Mouse (Mus musculus): ENCODE measurements around the gene Nf2. TPM values are rescaled to one million over a fixed set of nuclear protein-coding genes. Genes with fewer than 3 reads are reported as not detected.

Nf2 gene
- polyA plus RNA-seq, 1 experiment from 2014 or later = 61.9 TPM

GRCm38 (mm10) chr11:4737682-4738081 lies 111.7 kb downstream of the Nf2 start:
- no peak for ATAC-seq (ENCODE audit: low FRiP score)
- Histone ChIP-seq H3K4me2 (no peak overlapping the region), H3K27me3 (replicated peaks) (peaks cover 5% of the 10 kb centered on the region; the same call in 1 of the 2 replicates), H3K4me3 (replicated peaks) (no peak overlapping the region), H3K9me3 (replicated peaks) (no peaks in the 10 kb centered on the region), H3K36me3 (no peaks in the 10 kb centered on the region), H3K27ac (replicated peaks) (no peak overlapping the region), H3K9ac (replicated peaks) (no peak overlapping the region), H3K4me1 (no peaks in the 10 kb centered on the region)
- WGBS = 53% methylated on average over 10 of the region's 10 CpGs

GRCm38 (mm10) chr11:4736355-4736754 lies 113.0 kb downstream of the Nf2 start:
- H3K9me3 ChIP-seq (replicated peaks) = no peaks in the 10 kb centered on the region
- no peak overlapping the region for H3K27ac ChIP-seq (replicated peaks)
- peaks cover 4% of the 10 kb centered on the region; the same call in 1 of the 2 replicates for H3K36me3 ChIP-seq
- no peak overlapping the region for H3K4me3 ChIP-seq (replicated peaks)
- WGBS = 46% methylated on average over 6 of the region's 6 CpGs
- no peak overlapping the region for H3K4me2 ChIP-seq
- H3K9ac ChIP-seq (replicated peaks) = no peak overlapping the region
- H3K27me3 ChIP-seq (replicated peaks) = no peaks in the 10 kb centered on the region
- ATAC-seq (ENCODE audit: low FRiP score) = no peak
- H3K4me1 ChIP-seq = no peaks in the 10 kb centered on the region

- no peak; the same call in 1 of the 2 replicates for ATAC-seq (ENCODE audit: low FRiP score)
- Histone ChIP-seq H3K9me3 (replicated peaks) (no peaks in the 10 kb centered on the region), H3K27ac (replicated peaks) (no peak overlapping the region), H3K4me3 (replicated peaks) (no peak overlapping the region), H3K4me1 (peaks cover 9% of the 10 kb centered on the region), H3K27me3 (replicated peaks) (no peaks in the 10 kb centered on the region), H3K4me2 (no peak overlapping the region), H3K36me3 (peaks cover 4% of the 10 kb centered on the region; the same call in 1 of the 2 replicates), H3K9ac (replicated peaks) (no peak overlapping the region)
- WGBS = 33% methylated on average over 12 of the region's 12 CpGs
These were observed 115.2 kb downstream of the Nf2 start for GRCm38 (mm10) chr11:4734179-4734578.

- peaks cover 4% of the 10 kb centered on the region; the same call in 1 of the 2 replicates for H3K36me3 ChIP-seq
- ATAC-seq (ENCODE audit: low FRiP score) = no peak
- no peak overlapping the region for H3K9ac ChIP-seq (replicated peaks)
- peaks cover 9% of the 10 kb centered on the region for H3K4me1 ChIP-seq
- no peak overlapping the region for H3K27ac ChIP-seq (replicated peaks)
- no peak overlapping the region for H3K4me3 ChIP-seq (replicated peaks)
- H3K4me2 ChIP-seq = no peak overlapping the region
- H3K27me3 ChIP-seq (replicated peaks) = no peaks in the 10 kb centered on the region
- H3K9me3 ChIP-seq (replicated peaks) = no peaks in the 10 kb centered on the region
- 81% methylated on average over 7 of the region's 7 CpGs for WGBS
These were observed 117.6 kb downstream of the Nf2 start for GRCm38 (mm10) chr11:4731781-4732180.

GRCm38 (mm10) chr11:4730913-4731312 lies 118.4 kb downstream of the Nf2 start:
- no peaks in the 10 kb centered on the region for H3K27me3 ChIP-seq (replicated peaks)
- ATAC-seq (ENCODE audit: low FRiP score) = no peak
- H3K27ac ChIP-seq (replicated peaks) = no peak overlapping the region
- no peak overlapping the region for H3K9ac ChIP-seq (replicated peaks)
- H3K36me3 ChIP-seq = peaks cover 9% of the 10 kb centered on the region
- peaks cover 9% of the 10 kb centered on the region for H3K4me1 ChIP-seq
- H3K4me3 ChIP-seq (replicated peaks) = no peak overlapping the region
- no peak overlapping the region for H3K4me2 ChIP-seq
- no peaks in the 10 kb centered on the region for H3K9me3 ChIP-seq (replicated peaks)
- WGBS = 76% methylated on average over 5 of the region's 5 CpGs

GRCm38 (mm10) chr11:4730096-4730495 lies 119.2 kb downstream of the Nf2 start:
- Histone ChIP-seq H3K4me3 (replicated peaks) (no peak overlapping the region), H3K9me3 (replicated peaks) (no peaks in the 10 kb centered on the region), H3K27ac (replicated peaks) (no peak overlapping the region), H3K36me3 (peaks cover 16% of the 10 kb centered on the region), H3K27me3 (replicated peaks) (no peaks in the 10 kb centered on the region), H3K4me1 (peaks cover 9% of the 10 kb centered on the region), H3K4me2 (no peak overlapping the region), H3K9ac (replicated peaks) (no peak overlapping the region)
- 85% methylated on average over 6 of the region's 6 CpGs for WGBS
- ATAC-seq (ENCODE audit: low FRiP score) = 0 out of 2 replicates have a peak, but pooled peaks have one; percentile 32

- no peak overlapping the region for H3K4me2 ChIP-seq
- no peak overlapping the region for H3K9ac ChIP-seq (replicated peaks)
- H3K27me3 ChIP-seq (replicated peaks) = no peaks in the 10 kb centered on the region
- H3K4me3 ChIP-seq (replicated peaks) = no peak overlapping the region
- ATAC-seq (ENCODE audit: low FRiP score) = no peak
- no peak overlapping the region for H3K27ac ChIP-seq (replicated peaks)
- H3K4me1 ChIP-seq = peaks cover 9% of the 10 kb centered on the region
- H3K9me3 ChIP-seq (replicated peaks) = no peaks in the 10 kb centered on the region
- H3K36me3 ChIP-seq = peaks cover 17% of the 10 kb centered on the region
- WGBS = 40% methylated on average over 12 of the region's 12 CpGs
These were observed 119.7 kb downstream of the Nf2 start for GRCm38 (mm10) chr11:4729603-4730002.

GRCm38 (mm10) chr11:4721728-4722127 lies 127.6 kb downstream of the Nf2 start:
- Histone ChIP-seq H3K27ac (replicated peaks) (no peak overlapping the region), H3K9me3 (replicated peaks) (no peaks in the 10 kb centered on the region), H3K9ac (replicated peaks) (no peak overlapping the region), H3K27me3 (replicated peaks) (no peaks in the 10 kb centered on the region), H3K4me1 (peaks cover 22% of the 10 kb centered on the region), H3K4me2 (no peak overlapping the region), H3K36me3 (peaks cover 30% of the 10 kb centered on the region), H3K4me3 (replicated peaks) (no peak overlapping the region)
- ATAC-seq (ENCODE audit: low FRiP score) = no peak
- 70% methylated on average over 8 of the region's 8 CpGs for whole genome bisulfite sequencing

- no peaks in the 10 kb centered on the region for H3K9me3 ChIP-seq (replicated peaks)
- no peak overlapping the region for H3K4me3 ChIP-seq (replicated peaks)
- no peaks in the 10 kb centered on the region for H3K27me3 ChIP-seq (replicated peaks)
- H3K27ac ChIP-seq (replicated peaks) = peak overlapping the region; percentile 37; the same call in 1 of the 2 replicates
- peaks cover 22% of the 10 kb centered on the region for H3K4me1 ChIP-seq
- H3K9ac ChIP-seq (replicated peaks) = no peak overlapping the region
- no peak overlapping the region for H3K4me2 ChIP-seq
- ATAC-seq (ENCODE audit: low FRiP score) = no peak
- peaks cover 25% of the 10 kb centered on the region for H3K36me3 ChIP-seq
- WGBS = 41% methylated on average over 7 of the region's 7 CpGs
These were observed 128.3 kb downstream of the Nf2 start for GRCm38 (mm10) chr11:4720900-4721580.

- no peak overlapping the region for H3K9ac ChIP-seq (replicated peaks)
- H3K27ac ChIP-seq (replicated peaks) = 0 out of 2 replicates have a peak overlapping the region, but pooled peaks have one; percentile 37
- no peaks in the 10 kb centered on the region for H3K27me3 ChIP-seq (replicated peaks)
- peaks cover 20% of the 10 kb centered on the region for H3K36me3 ChIP-seq
- no peak overlapping the region for H3K4me2 ChIP-seq
- H3K4me1 ChIP-seq = peaks cover 22% of the 10 kb centered on the region
- 49% methylated on average over 11 of the region's 11 CpGs for WGBS
- no peaks in the 10 kb centered on the region for H3K9me3 ChIP-seq (replicated peaks)
- ATAC-seq (ENCODE audit: low FRiP score) = no peak
- H3K4me3 ChIP-seq (replicated peaks) = no peak overlapping the region
These were observed 128.9 kb downstream of the Nf2 start for GRCm38 (mm10) chr11:4720393-4720792.

- Histone ChIP-seq H3K9ac (replicated peaks) (no peak overlapping the region), H3K4me2 (no peak overlapping the region), H3K36me3 (peaks cover 18% of the 10 kb centered on the region), H3K4me1 (peaks cover 22% of the 10 kb centered on the region), H3K4me3 (replicated peaks) (no peak overlapping the region), H3K27me3 (replicated peaks) (no peaks in the 10 kb centered on the region), H3K27ac (replicated peaks) (no peak overlapping the region), H3K9me3 (replicated peaks) (no peaks in the 10 kb centered on the region)
- ATAC-seq (ENCODE audit: low FRiP score) = no peak
- 81% methylated on average over 9 of the region's 9 CpGs for WGBS
These were observed 129.4 kb downstream of the Nf2 start for GRCm38 (mm10) chr11:4719961-4720360.

- no peak overlapping the region for H3K27ac ChIP-seq (replicated peaks)
- H3K4me1 ChIP-seq = peaks cover 22% of the 10 kb centered on the region
- no peak overlapping the region for H3K4me3 ChIP-seq (replicated peaks)
- 83% methylated on average over 5 of the region's 5 CpGs for WGBS
- H3K9me3 ChIP-seq (replicated peaks) = no peaks in the 10 kb centered on the region
- no peak overlapping the region for H3K9ac ChIP-seq (replicated peaks)
- no peak for ATAC-seq (ENCODE audit: low FRiP score)
- no peak overlapping the region for H3K4me2 ChIP-seq
- H3K27me3 ChIP-seq (replicated peaks) = no peaks in the 10 kb centered on the region
- peaks cover 9% of the 10 kb centered on the region; the same call in 1 of the 2 replicates for H3K36me3 ChIP-seq
These were observed 130.8 kb downstream of the Nf2 start for GRCm38 (mm10) chr11:4718548-4718947.
